Mouse (Mus musculus) adrenal gland, postnatal 25 days (tissue): ENCODE data around the gene Mta3. TPM values are rescaled to one million over a fixed set of nuclear protein-coding genes. Genes with fewer than 3 reads are reported as not detected.

Experiments
- DNase-seq: peaks from one replicate; pipeline ENCODE4 v3.0.0; 2021; ENCODE audit warnings: mixed read lengths
- total RNA-seq: library from RNA; stranded (reverse); gene quantifications from 2 replicates; pipeline ENCODE4 v1.2.3, GENCODE M21; 2021

Gene Mta3
- total RNA-seq, 1 experiment from 2014 or later: 88.2 TPM

GRCm38 (mm10) chr17:83812200-83812944, 106.4 kb downstream of the Mta3 start:
- no peak for DNase-seq

- no peak for DNase-seq
Observed at GRCm38 (mm10) chr17:83813050-83813449, 107.1 kb downstream of the Mta3 start.

GRCm38 (mm10) chr17:83816996-83817395, 111.0 kb downstream of the Mta3 start:
- no peak for DNase-seq

GRCm38 (mm10) chr17:83819503-83819902, 113.5 kb downstream of the Mta3 start:
- no peak for DNase-seq

GRCm38 (mm10) chr17:83820701-83821100, 114.7 kb downstream of the Mta3 start:
- DNase-seq: no peak

GRCm38 (mm10) chr17:83821876-83822275, 115.9 kb downstream of the Mta3 start:
- DNase-seq: no peak

GRCm38 (mm10) chr17:83823835-83824234, 117.9 kb downstream of the Mta3 start:
- DNase-seq: no peak

- no peak for DNase-seq
Observed at GRCm38 (mm10) chr17:83829356-83829755, 123.4 kb downstream of the Mta3 start.

GRCm38 (mm10) chr17:83830616-83831292, 124.8 kb downstream of the Mta3 start:
- no peak for DNase-seq

GRCm38 (mm10) chr17:83834120-83834519, 128.2 kb downstream of the Mta3 start:
- no peak for DNase-seq

- DNase-seq: no peak
Observed at GRCm38 (mm10) chr17:83836048-83836447, 130.1 kb downstream of the Mta3 start.

GRCm38 (mm10) chr17:83837659-83838190, 131.8 kb downstream of the Mta3 start:
- no peak for DNase-seq

GRCm38 (mm10) chr17:83839132-83839531, 133.2 kb downstream of the Mta3 start:
- DNase-seq: no peak

GRCm38 (mm10) chr17:83841011-83841410, 135.0 kb downstream of the Mta3 start:
- no peak for DNase-seq

GRCm38 (mm10) chr17:83843780-83844179, 137.8 kb downstream of the Mta3 start:
- DNase-seq: no peak

- DNase-seq: no peak
Observed at GRCm38 (mm10) chr17:83845538-83845937, 139.6 kb downstream of the Mta3 start.

- DNase-seq: no peak
Observed at GRCm38 (mm10) chr17:83846301-83847021, 140.5 kb downstream of the Mta3 start.

- DNase-seq: no peak
Observed at GRCm38 (mm10) chr17:83847100-83847499, 141.1 kb downstream of the Mta3 start.

- DNase-seq: no peak
Observed at GRCm38 (mm10) chr17:83847815-83848214, 141.9 kb downstream of the Mta3 start, which contains the start of gene Haao. TSS of gene Haao (minus strand) at chr17:83847963.

GRCm38 (mm10) chr17:83848482-83848881, 142.5 kb downstream of the Mta3 start:
- no peak for DNase-seq

GRCm38 (mm10) chr17:83849081-83849675, 143.2 kb downstream of the Mta3 start:
- DNase-seq: no peak

GRCm38 (mm10) chr17:83849717-83850116, 143.8 kb downstream of the Mta3 start:
- DNase-seq: no peak
